Mouse (Mus musculus) embryonic facial prominence, embryonic 15.5 days (tissue): ENCODE measurements around the gene 4921524J17Rik. TPM values are rescaled to one million over a fixed set of nuclear protein-coding genes. Genes with fewer than 3 reads are reported as not detected.

Experiments
- ATAC-seq: fragments of 200-750 bp; cut with Nextera tagmentation; 2 replicates; pipeline ENCODE4 v1.8.0; 2017; ENCODE audit warnings: low read depth, moderate TSS enrichment; ENCODE audit not compliant: insufficient number of reproducible peaks, low FRiP score, low TSS enrichment
- H3K27ac ChIP-seq: fragments of 300-500 bp; sonication (generic); replicated peaks from 2 replicates; pipeline ENCODE4 v1.5.1; 2015; ENCODE audit warnings: mild to moderate bottlenecking, inconsistent platforms
- H3K27me3 ChIP-seq: fragments of 300-500 bp; sonication (generic); 2 replicates; pipeline ENCODE4 v1.6.1; 2015; ENCODE audit warnings: inconsistent platforms
- H3K36me3 ChIP-seq: fragments of 300-500 bp; sonication (generic); 2 replicates; pipeline ENCODE4 v1.6.1; 2015; ENCODE audit warnings: mild to moderate bottlenecking, inconsistent platforms
- H3K4me1 ChIP-seq: fragments of 300-500 bp; sonication (generic); 2 replicates; pipeline ENCODE4 v1.6.1; 2015; ENCODE audit warnings: inconsistent platforms
- H3K4me2 ChIP-seq: fragments of 300-500 bp; sonication (generic); replicated peaks from 2 replicates; pipeline ENCODE4 v1.6.1; 2015; ENCODE audit warnings: mild to moderate bottlenecking, inconsistent platforms
- H3K4me3 ChIP-seq: fragments of 300-500 bp; sonication (generic); replicated peaks from 2 replicates; pipeline ENCODE4 v1.5.1; 2015; ENCODE audit warnings: mild to moderate bottlenecking, inconsistent platforms
- H3K9ac ChIP-seq: fragments of 300-500 bp; sonication (generic); 2 replicates; pipeline ENCODE4 v1.6.1; 2015; ENCODE audit warnings: inconsistent platforms
- H3K9me3 ChIP-seq: fragments of 300-500 bp; sonication (generic); replicated peaks from 2 replicates; pipeline ENCODE4 v1.6.1; 2016; ENCODE audit warnings: inconsistent platforms
- WGBS: fragments of 180-500 bp; shearing (Covaris S2); methylation state at CpG from one replicate; pipeline ENCODE4 v1.1.7; 2015; 5-methylcytosine and 5-hydroxymethylcytosine counted together
- polyA plus RNA-seq: library from polyadenylated mRNA; unstranded; fragments of >200 nt; fragmentation: Nextera tagmentation; extraction: Ambion mirVana; gene quantifications from 2 replicates; pipeline ENCODE4 v1.2.1, GENCODE M21; 2015

4921524J17Rik gene
- polyA plus RNA-seq, 1 experiment from 2014 or later, result 50.8 TPM

- no peaks in the 10 kb centered on the region for H3K36me3 ChIP-seq
- no peaks in the 10 kb centered on the region for H3K27me3 ChIP-seq
- 62% methylated on average over 8 of the region's 8 CpGs for WGBS
- peak; percentile 57; the same call in 1 of the 2 replicates for ATAC-seq
- no peaks in the 10 kb centered on the region for H3K9me3 ChIP-seq
- H3K4me3 ChIP-seq, result no peak overlapping the region
- peaks cover 24% of the 10 kb centered on the region; the same call in 1 of the 2 replicates for H3K4me1 ChIP-seq
- H3K27ac ChIP-seq, result no peak overlapping the region
- H3K4me2 ChIP-seq, result no peak overlapping the region
- no peak overlapping the region for H3K9ac ChIP-seq
Observed at GRCm38 (mm10) chr8:85380824-85381209, 51.8 kb downstream of the 4921524J17Rik start.

GRCm38 (mm10) chr8:85380123-85380823, 52.4 kb downstream of the 4921524J17Rik start:
- no peak overlapping the region for H3K4me2 ChIP-seq
- WGBS, result 78% methylated on average over 10 of the region's 10 CpGs

GRCm38 (mm10) chr8:85379142-85379781, 53.4 kb downstream of the 4921524J17Rik start:
- Histone ChIP-seq H3K4me1 (peaks cover 26% of the 10 kb centered on the region), H3K4me2 (no peak overlapping the region), H3K9ac (no peak overlapping the region), H3K9me3 (no peaks in the 10 kb centered on the region), H3K27ac (peak overlapping the region; percentile 29), H3K27me3 (no peaks in the 10 kb centered on the region), H3K36me3 (no peaks in the 10 kb centered on the region), H3K4me3 (no peak overlapping the region)
- WGBS, result 33% methylated on average over 2 of the region's 2 CpGs
- 0 out of 2 replicates have a peak, but pooled peaks have one; percentile 44 for ATAC-seq

More at GRCm38 (mm10) chr8:85380123-85380823, 52.4 kb downstream of the 4921524J17Rik start:
- Histone ChIP-seq H3K4me1 (peaks cover 24% of the 10 kb centered on the region; the same call in 1 of the 2 replicates), H3K9me3 (no peaks in the 10 kb centered on the region), H3K27ac (no peak overlapping the region), H3K9ac (no peak overlapping the region), H3K36me3 (no peaks in the 10 kb centered on the region), H3K4me3 (no peak overlapping the region), H3K27me3 (no peaks in the 10 kb centered on the region)
- no peak for ATAC-seq

GRCm38 (mm10) chr8:85376516-85376915, 56.1 kb downstream of the 4921524J17Rik start:
- Histone ChIP-seq H3K27me3 (no peaks in the 10 kb centered on the region), H3K4me1 (peaks cover 32% of the 10 kb centered on the region), H3K36me3 (no peaks in the 10 kb centered on the region), H3K9me3 (no peaks in the 10 kb centered on the region), H3K9ac (no peak overlapping the region), H3K4me2 (no peak overlapping the region), H3K4me3 (no peak overlapping the region), H3K27ac (no peak overlapping the region)
- no peak for ATAC-seq
- 50% methylated on average over 3 of the region's 3 CpGs for WGBS

GRCm38 (mm10) chr8:85374286-85374685, 58.3 kb downstream of the 4921524J17Rik start:
- Histone ChIP-seq H3K4me2 (no peak overlapping the region), H3K9me3 (no peaks in the 10 kb centered on the region), H3K27ac (no peak overlapping the region), H3K27me3 (no peaks in the 10 kb centered on the region), H3K4me1 (peaks cover 24% of the 10 kb centered on the region), H3K4me3 (no peak overlapping the region), H3K9ac (no peak overlapping the region), H3K36me3 (no peaks in the 10 kb centered on the region)
- 11% methylated on average over 4 of the region's 4 CpGs for WGBS
- peak; percentile 63; the same call in 1 of the 2 replicates for ATAC-seq

GRCm38 (mm10) chr8:85373435-85374039, 59.1 kb downstream of the 4921524J17Rik start:
- H3K4me1 ChIP-seq, result peaks cover 17% of the 10 kb centered on the region
- no peaks in the 10 kb centered on the region for H3K36me3 ChIP-seq
- H3K9me3 ChIP-seq, result no peaks in the 10 kb centered on the region
- H3K9ac ChIP-seq, result no peak overlapping the region
- H3K4me2 ChIP-seq, result 0 out of 2 replicates have a peak overlapping the region, but pooled peaks have one; percentile 2
- ATAC-seq, result no peak
- 23% methylated on average over 5 of the region's 5 CpGs for WGBS
- no peaks in the 10 kb centered on the region for H3K27me3 ChIP-seq
- peak overlapping the region; percentile 71; the same call in 1 of the 2 replicates for H3K27ac ChIP-seq
- H3K4me3 ChIP-seq, result no peak overlapping the region

GRCm38 (mm10) chr8:85372465-85372839, 60.2 kb downstream of the 4921524J17Rik start:
- H3K4me1 ChIP-seq, result peaks cover 12% of the 10 kb centered on the region
- H3K27me3 ChIP-seq, result no peaks in the 10 kb centered on the region
- H3K9ac ChIP-seq, result no peak overlapping the region
- no peak for ATAC-seq
- WGBS, result 93% methylated on average over 1 of the region's 1 CpGs
- H3K4me2 ChIP-seq, result no peak overlapping the region
- H3K4me3 ChIP-seq, result no peak overlapping the region
- no peaks in the 10 kb centered on the region for H3K9me3 ChIP-seq
- H3K36me3 ChIP-seq, result no peaks in the 10 kb centered on the region
- no peak overlapping the region for H3K27ac ChIP-seq

GRCm38 (mm10) chr8:85371736-85372464, 60.7 kb downstream of the 4921524J17Rik start:
- Histone ChIP-seq H3K4me1 (peaks cover 12% of the 10 kb centered on the region), H3K9ac (no peak overlapping the region), H3K36me3 (no peaks in the 10 kb centered on the region), H3K9me3 (no peaks in the 10 kb centered on the region), H3K27me3 (no peaks in the 10 kb centered on the region), H3K4me2 (no peak overlapping the region), H3K4me3 (no peak overlapping the region), H3K27ac (no peak overlapping the region)
- WGBS, result 76% methylated on average over 5 of the region's 5 CpGs
- ATAC-seq, result no peak

- ATAC-seq, result peak; percentile 76
- no peaks in the 10 kb centered on the region for H3K36me3 ChIP-seq
- peak overlapping the region; percentile 88 for H3K27ac ChIP-seq
- H3K9me3 ChIP-seq, result no peaks in the 10 kb centered on the region
- 27% methylated on average over 6 of the region's 6 CpGs for whole genome bisulfite sequencing
- peak overlapping the region; percentile 21; the same call in 1 of the 2 replicates for H3K4me2 ChIP-seq
- H3K27me3 ChIP-seq, result no peaks in the 10 kb centered on the region
- no peak overlapping the region for H3K9ac ChIP-seq
- H3K4me1 ChIP-seq, result peaks cover 11% of the 10 kb centered on the region
- peak overlapping the region; percentile 13; the same call in 1 of the 2 replicates for H3K4me3 ChIP-seq
Observed at GRCm38 (mm10) chr8:85365176-85365575, 67.5 kb downstream of the 4921524J17Rik start.

GRCm38 (mm10) chr8:85364628-85365027, 68.0 kb downstream of the 4921524J17Rik start:
- ATAC-seq, result no peak
- no peaks in the 10 kb centered on the region for H3K9me3 ChIP-seq
- peak overlapping the region; percentile 13; the same call in 1 of the 2 replicates for H3K4me3 ChIP-seq
- peak overlapping the region; percentile 88 for H3K27ac ChIP-seq
- 0 out of 2 replicates have a peak overlapping the region, but pooled peaks have one; percentile 21 for H3K4me2 ChIP-seq
- peaks cover 11% of the 10 kb centered on the region for H3K4me1 ChIP-seq
- H3K9ac ChIP-seq, result no peak overlapping the region
- no peaks in the 10 kb centered on the region for H3K36me3 ChIP-seq
- H3K27me3 ChIP-seq, result no peaks in the 10 kb centered on the region
- 68% methylated on average over 11 of the region's 11 CpGs for WGBS

- Histone ChIP-seq H3K9ac (no peak overlapping the region), H3K27me3 (no peaks in the 10 kb centered on the region), H3K27ac (no peak overlapping the region), H3K9me3 (no peaks in the 10 kb centered on the region), H3K4me3 (no peak overlapping the region), H3K4me2 (no peak overlapping the region), H3K4me1 (peaks cover 11% of the 10 kb centered on the region), H3K36me3 (no peaks in the 10 kb centered on the region)
- 76% methylated on average over 6 of the region's 6 CpGs for WGBS
- ATAC-seq, result no peak
Observed at GRCm38 (mm10) chr8:85363406-85363805, 69.2 kb downstream of the 4921524J17Rik start.
